Mouse (Mus musculus) forebrain, postnatal 0 days (tissue): ENCODE data around the gene Slc5a5. TPM values are rescaled to one million over a fixed set of nuclear protein-coding genes. Genes with fewer than 3 reads are reported as not detected.

Source experiments
- ATAC-seq: fragments of 200-750 bp; cut with Nextera tagmentation; 2 replicates; pipeline ENCODE4 v1.8.0; 2017; ENCODE audit warnings: mild to moderate bottlenecking, moderate library complexity
- DNase-seq: peaks from one replicate; pipeline ENCODE4 v3.0.0-alpha.2; 2015
- H3K27ac ChIP-seq: fragments of 300-500 bp; sonication (generic); 2 replicates; pipeline ENCODE4 v1.5.1; 2014; ENCODE audit warnings: low read depth, mild to moderate bottlenecking, antibody characterized with exemption, low read length, moderate library complexity, mixed read lengths
- H3K27me3 ChIP-seq: fragments of 300-500 bp; sonication (generic); 2 replicates; pipeline ENCODE4 v1.6.1; 2014; ENCODE audit warnings: mild to moderate bottlenecking, low read length, mixed read lengths; ENCODE audit not compliant: insufficient read depth
- H3K36me3 ChIP-seq: fragments of 300-500 bp; sonication (generic); 2 replicates; pipeline ENCODE4 v1.6.1; 2014; ENCODE audit warnings: mild to moderate bottlenecking, moderate library complexity; ENCODE audit not compliant: insufficient read depth
- H3K4me1 ChIP-seq: fragments of 300-500 bp; sonication (generic); 2 replicates; pipeline ENCODE4 v1.6.1; 2014; ENCODE audit warnings: antibody characterized with exemption; ENCODE audit not compliant: insufficient read depth
- H3K4me2 ChIP-seq: fragments of 300-500 bp; sonication (generic); 2 replicates; pipeline ENCODE4 v1.6.1; 2014; ENCODE audit warnings: low read depth, mild to moderate bottlenecking, moderate library complexity
- H3K4me3 ChIP-seq: fragments of 300-500 bp; sonication (generic); 2 replicates; pipeline ENCODE4 v1.5.1; 2014; ENCODE audit warnings: low read depth, low read length, mixed read lengths
- H3K9ac ChIP-seq: fragments of 300-500 bp; sonication (generic); 2 replicates; pipeline ENCODE4 v1.6.1; 2014; ENCODE audit warnings: mild to moderate bottlenecking
- H3K9me3 ChIP-seq: fragments of 300-500 bp; sonication (generic); 2 replicates; pipeline ENCODE4 v1.6.1; 2016; ENCODE audit warnings: low read length
- CTCF ChIP-seq: sonication (generic); IDR thresholded peaks from 2 replicates; pipeline ENCODE4 v1.5.1; 2016; ENCODE audit warnings: antibody characterized with exemption, control low read depth, low read depth
- WGBS: fragments of 180-500 bp; shearing (Covaris S2); extraction: QIAGEN DNeasy Blood & Tissue Kit; methylation state at CpG from one replicate; pipeline ENCODE4 v1.1.7; 2014; 5-methylcytosine and 5-hydroxymethylcytosine counted together
- polyA plus RNA-seq: library from polyadenylated mRNA; unstranded; fragments of >200 nt; fragmentation: Nextera tagmentation; extraction: Ambion mirVana; gene quantifications from 2 replicates; pipeline ENCODE4 v1.2.1, GENCODE M21; 2015
- total RNA-seq: library from RNA; depleted of rRNA; stranded (reverse); fragments of >200 nt; gene quantifications from 2 replicates; pipeline ENCODE4 v1.2.3, GENCODE M21; 2014; rRNA removed

Slc5a5 gene
- total RNA-seq = 1.5 and 2.2 TPM in 2 replicates
- polyA plus RNA-seq = 2.4 and 3.6 TPM in 2 replicates

DNA sequence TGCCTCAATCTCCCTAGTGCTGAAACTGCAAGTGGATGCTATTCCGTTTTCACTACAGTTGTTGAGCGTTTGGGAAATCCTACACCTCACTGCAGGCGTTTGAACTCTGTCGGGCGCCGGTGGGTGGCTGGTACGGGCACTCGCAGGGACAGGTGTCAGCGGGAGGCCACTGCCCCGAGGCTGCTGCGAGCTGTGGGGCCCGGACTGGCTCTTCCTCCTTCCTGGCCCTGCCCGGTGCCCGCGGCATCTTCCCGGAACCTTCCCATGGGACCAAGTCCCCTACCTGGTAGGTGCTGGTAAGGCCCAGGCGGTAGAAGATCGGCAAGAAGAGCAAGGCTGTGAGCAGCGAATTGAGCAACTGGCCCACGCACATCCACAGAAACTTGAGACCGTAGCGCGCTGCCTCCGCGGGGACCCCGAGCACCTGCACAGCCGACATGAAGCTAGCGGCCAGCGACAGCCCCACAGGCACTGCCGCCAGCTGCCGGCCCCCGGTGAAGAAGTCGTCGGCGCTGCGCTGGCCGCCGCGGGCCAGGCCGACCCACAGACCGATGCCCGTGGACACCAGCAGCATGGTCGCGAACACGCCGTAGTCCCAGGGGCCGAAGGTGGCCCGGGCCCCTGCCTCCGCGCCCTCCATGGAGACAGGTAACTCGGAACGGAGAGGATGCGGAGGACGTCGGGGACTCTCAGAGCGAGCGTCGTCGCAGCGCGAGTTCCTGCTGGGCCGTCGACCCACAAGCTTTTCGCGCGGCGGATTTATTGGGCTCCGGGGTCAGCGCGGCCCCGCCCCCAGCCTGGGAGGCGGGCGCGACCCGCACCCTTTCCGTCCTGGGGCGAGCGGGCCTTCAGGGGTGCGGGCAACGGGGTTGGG lies at the start of gene Slc5a5:
Gene Slc5a5, minus strand, starts transcription at position 736 of the 874 bp plus-strand sequence.
- H3K4me1 ChIP-seq = peaks cover 4% of the 10 kb centered on the region; the same call in 1 of the 2 replicates
- no peak within 1 kb of the TSS for H3K9ac ChIP-seq
- WGBS = 11% methylated on average over 80 of the region's 80 CpGs
- no peaks in the 10 kb centered on the region for H3K9me3 ChIP-seq
- 0 out of 2 replicates have a peak within 1 kb of the TSS, but pooled peaks have one; percentile 0 for H3K4me3 ChIP-seq
- ATAC-seq (no peak), DNase-seq (peak; percentile 17)
- H3K36me3 ChIP-seq = peaks cover 27% of the 10 kb centered on the region
- H3K4me2 ChIP-seq = no peak within 1 kb of the TSS
- H3K27me3 ChIP-seq = peaks cover 25% of the 10 kb centered on the region
- TF ChIP-seq CTCF = no peak
- H3K27ac ChIP-seq = no peak within 1 kb of the TSS

DNA sequence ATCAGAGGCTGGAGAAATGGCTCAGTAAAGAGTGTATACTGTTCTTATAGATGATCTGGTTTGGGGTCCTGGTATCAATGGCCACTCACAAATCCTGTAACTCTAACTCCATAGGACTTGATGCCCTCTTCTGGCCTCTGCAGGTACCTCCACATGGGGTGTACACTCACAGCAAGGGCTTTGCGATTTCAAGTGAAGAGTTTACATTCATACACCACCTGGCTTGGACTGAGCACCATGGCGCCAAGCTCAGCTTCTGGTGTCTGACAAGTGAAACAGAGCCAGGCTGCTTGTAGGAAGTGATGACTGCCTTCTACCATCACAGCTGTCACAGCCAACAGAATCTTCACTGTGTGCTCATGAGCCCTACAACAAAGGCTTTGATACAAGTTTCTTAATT lies 48.9 kb upstream of the Slc5a5 start:
- no peaks in the 10 kb centered on the region for H3K36me3 ChIP-seq
- DNase-seq (peak; percentile 13), ATAC-seq (peak; percentile 68)
- H3K9me3 ChIP-seq = no peaks in the 10 kb centered on the region
- H3K4me3 ChIP-seq = no peak overlapping the region
- TF ChIP-seq CTCF = peak; percentile 17; the same call in 1 of the 2 replicates
- no peaks in the 10 kb centered on the region for H3K27me3 ChIP-seq
- no peaks in the 10 kb centered on the region for H3K4me1 ChIP-seq
- H3K4me2 ChIP-seq = no peak overlapping the region
- no peak overlapping the region for H3K9ac ChIP-seq
- WGBS = 62% methylated on average over 2 of the region's 2 CpGs
- no peak overlapping the region for H3K27ac ChIP-seq

DNA sequence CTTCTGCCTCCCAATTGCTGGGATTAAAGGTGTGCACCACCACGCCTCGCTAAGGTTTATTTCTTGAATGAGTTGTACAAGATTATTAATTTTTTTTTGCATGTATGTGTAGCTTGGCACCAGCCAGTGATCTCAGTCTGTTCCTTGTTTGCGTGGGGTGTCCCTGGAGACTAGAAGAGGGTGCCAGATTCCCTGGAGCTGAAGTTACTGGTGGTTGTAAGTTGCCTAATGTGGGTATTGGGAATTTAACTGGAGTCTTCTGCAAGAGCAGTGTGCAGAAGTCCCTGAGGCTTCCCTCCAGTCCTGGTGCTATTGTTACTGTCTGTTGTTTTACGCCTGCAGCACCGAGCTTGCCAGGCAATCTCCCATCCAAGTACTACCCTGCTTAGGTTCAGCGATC lies 44.6 kb upstream of the Slc5a5 start:
- H3K9ac ChIP-seq = no peak overlapping the region
- no peak for ATAC-seq
- WGBS = 76% methylated on average over 6 of the region's 6 CpGs
- no peak overlapping the region for H3K4me2 ChIP-seq
- H3K4me1 ChIP-seq = no peaks in the 10 kb centered on the region
- TF ChIP-seq CTCF = no peak
- H3K27ac ChIP-seq = no peak overlapping the region
- no peak overlapping the region for H3K4me3 ChIP-seq
- no peaks in the 10 kb centered on the region for H3K9me3 ChIP-seq
- no peaks in the 10 kb centered on the region for H3K27me3 ChIP-seq
- DNase-seq = no peak
- peaks cover 14% of the 10 kb centered on the region; the same call in 1 of the 2 replicates for H3K36me3 ChIP-seq

DNA sequence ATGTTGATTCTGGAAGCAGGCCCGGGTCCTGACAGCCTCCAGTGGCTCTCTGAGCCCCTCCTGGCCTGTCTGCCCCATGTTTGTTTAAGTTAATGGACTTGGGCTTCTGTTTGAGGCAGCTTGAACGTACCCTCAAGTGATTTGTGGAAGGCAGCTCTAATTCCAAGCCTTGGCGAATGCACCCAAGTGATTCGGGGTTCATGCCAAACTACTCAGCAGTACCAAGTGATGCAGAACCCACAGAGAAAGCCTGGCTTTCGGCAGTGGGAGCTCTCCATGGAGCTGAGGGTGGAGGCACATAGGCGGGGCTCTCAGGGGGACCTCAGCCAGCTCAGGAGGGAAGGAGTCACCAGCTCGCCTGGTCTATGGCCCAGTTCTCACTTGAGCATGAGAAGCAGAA lies 42.2 kb upstream of the Slc5a5 start:
- Histone ChIP-seq H3K4me2 (no peak overlapping the region), H3K27me3 (no peaks in the 10 kb centered on the region), H3K4me1 (no peaks in the 10 kb centered on the region), H3K36me3 (peaks cover 30% of the 10 kb centered on the region), H3K27ac (no peak overlapping the region), H3K9ac (no peak overlapping the region), H3K4me3 (no peak overlapping the region), H3K9me3 (no peaks in the 10 kb centered on the region)
- 54% methylated on average over 7 of the region's 7 CpGs for WGBS
- no peak for TF ChIP-seq CTCF
- peak; percentile 35 for DNase-seq
- peak; percentile 58; the same call in 1 of the 2 replicates for ATAC-seq

DNA sequence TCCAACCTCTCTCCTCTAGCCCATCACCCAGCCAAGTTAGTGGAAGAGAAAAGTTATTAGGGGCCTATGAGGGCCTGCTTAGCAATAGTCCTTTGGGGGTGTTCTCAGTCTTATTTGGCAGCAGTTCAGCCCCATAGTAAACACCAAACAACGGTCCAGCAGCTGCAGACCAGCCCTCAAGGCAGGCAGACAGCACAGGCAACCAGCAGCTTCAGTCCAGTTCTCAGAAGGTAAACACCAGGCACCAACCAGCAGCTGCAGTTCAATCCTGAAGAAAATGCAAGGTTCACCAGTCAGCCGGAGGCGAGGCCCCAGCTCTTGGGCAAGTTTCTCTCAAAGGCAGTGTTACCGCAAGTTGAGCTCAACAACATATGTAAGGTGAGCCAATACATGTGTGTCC lies 40.5 kb upstream of the Slc5a5 start:
- no peak overlapping the region for H3K27ac ChIP-seq
- H3K4me3 ChIP-seq = no peak overlapping the region
- H3K36me3 ChIP-seq = peaks cover 30% of the 10 kb centered on the region
- DNase-seq (no peak), ATAC-seq (no peak)
- WGBS = 81% methylated on average over 4 of the region's 4 CpGs
- no peak for TF ChIP-seq CTCF
- no peak overlapping the region for H3K4me2 ChIP-seq
- H3K4me1 ChIP-seq = no peaks in the 10 kb centered on the region
- H3K27me3 ChIP-seq = no peaks in the 10 kb centered on the region
- H3K9ac ChIP-seq = no peak overlapping the region
- no peaks in the 10 kb centered on the region for H3K9me3 ChIP-seq

DNA sequence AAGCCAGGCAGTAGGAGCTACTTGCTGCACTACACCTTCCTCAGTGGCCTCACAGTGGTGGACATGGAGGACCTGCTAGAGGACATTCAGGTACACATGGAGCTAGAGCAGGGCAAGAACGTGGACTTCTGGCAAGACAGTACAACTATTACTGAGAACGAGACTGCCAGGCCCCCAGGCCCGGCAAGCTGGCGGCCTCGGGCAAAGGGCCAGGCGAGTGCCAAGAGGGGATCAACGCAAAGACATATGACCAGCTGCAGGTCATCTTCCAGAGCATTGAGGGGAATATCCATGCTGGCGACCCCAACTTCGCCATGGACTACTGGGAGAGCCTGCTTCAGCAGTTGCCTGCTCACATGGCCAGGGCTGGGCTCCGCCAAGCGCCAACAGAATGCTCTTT lies 39.2 kb upstream of the Slc5a5 start:
- Histone ChIP-seq H3K4me1 (no peaks in the 10 kb centered on the region), H3K4me2 (no peak overlapping the region), H3K4me3 (no peak overlapping the region), H3K9me3 (no peaks in the 10 kb centered on the region), H3K36me3 (peaks cover 30% of the 10 kb centered on the region), H3K27ac (no peak overlapping the region), H3K9ac (no peak overlapping the region), H3K27me3 (no peaks in the 10 kb centered on the region)
- no peak for TF ChIP-seq CTCF
- no peak for ATAC-seq
- 93% methylated on average over 11 of the region's 11 CpGs for WGBS
- DNase-seq = no peak

DNA sequence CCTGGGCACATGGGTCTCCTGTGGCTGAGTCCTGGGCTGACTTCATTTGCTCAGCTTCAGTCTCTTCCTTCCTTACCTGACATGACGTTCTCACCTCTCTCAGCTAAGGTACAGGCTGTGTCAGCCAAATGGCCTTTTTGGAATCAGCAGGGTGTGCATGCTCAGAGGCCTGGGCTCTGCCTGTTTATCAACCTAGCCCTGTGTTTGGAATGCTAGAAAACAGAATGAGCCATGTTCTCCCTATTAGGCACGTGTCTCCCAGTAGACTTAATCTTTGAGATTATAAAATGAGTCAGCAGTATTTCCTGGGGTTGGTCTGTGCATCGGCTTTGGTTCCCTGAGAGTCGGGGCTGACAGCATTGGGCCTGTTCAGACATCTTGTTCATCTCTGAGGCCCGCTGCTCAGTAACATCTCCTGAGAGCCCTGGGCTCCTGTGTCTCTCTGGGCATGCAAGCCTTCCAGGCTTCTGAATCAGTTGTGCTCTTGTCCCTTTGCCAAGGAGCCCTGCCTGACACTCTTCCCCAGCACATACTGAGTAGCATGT lies 36.3 kb upstream of the Slc5a5 start:
- Histone ChIP-seq H3K9ac (no peak overlapping the region), H3K4me2 (no peak overlapping the region), H3K4me3 (no peak overlapping the region), H3K9me3 (no peaks in the 10 kb centered on the region), H3K27me3 (no peaks in the 10 kb centered on the region), H3K27ac (no peak overlapping the region), H3K36me3 (peaks cover 39% of the 10 kb centered on the region), H3K4me1 (no peaks in the 10 kb centered on the region)
- no peak for DNase-seq
- WGBS = 82% methylated on average over 5 of the region's 5 CpGs
- no peak for ATAC-seq
- no peak for TF ChIP-seq CTCF
